Mouse (Mus musculus) spleen, postnatal 14 days (tissue): ENCODE results near the gene 1110051M20Rik.

Source experiments
- DNase-seq, 2 experiments: peaks; one replicate each; pipeline ENCODE4 v3.0.0; 2021 to 2022; ENCODE audit warnings: low spot score in 2 of 2

The 1110051M20Rik gene

GRCm38 (mm10) chr2:91302845-91303244, 141.7 kb downstream of the 1110051M20Rik start:
- no peak for DNase-seq

GRCm38 (mm10) chr2:91301836-91302235, 142.7 kb downstream of the 1110051M20Rik start:
- DNase-seq: no peak

GRCm38 (mm10) chr2:91300784-91301183, 143.7 kb downstream of the 1110051M20Rik start:
- DNase-seq: no peak

- no peak for DNase-seq
Observed at GRCm38 (mm10) chr2:91299156-91299555, 145.3 kb downstream of the 1110051M20Rik start.

- DNase-seq: no peak
Observed at GRCm38 (mm10) chr2:91295895-91296294, 148.6 kb downstream of the 1110051M20Rik start.

- DNase-seq: no peak
Observed at GRCm38 (mm10) chr2:91294226-91294625, 150.3 kb downstream of the 1110051M20Rik start.

GRCm38 (mm10) chr2:91291197-91292007, 153.1 kb downstream of the 1110051M20Rik start:
- DNase-seq: no peak

- DNase-seq: no peak
Observed at GRCm38 (mm10) chr2:91287563-91287962, 156.9 kb downstream of the 1110051M20Rik start.

GRCm38 (mm10) chr2:91285885-91286505, 158.5 kb downstream of the 1110051M20Rik start:
- peak in 1 of 2 experiments; percentile 56 for DNase-seq

- DNase-seq: no peak
Observed at GRCm38 (mm10) chr2:91284375-91285199, 159.9 kb downstream of the 1110051M20Rik start.

GRCm38 (mm10) chr2:91283972-91284371, 160.5 kb downstream of the 1110051M20Rik start:
- no peak for DNase-seq

GRCm38 (mm10) chr2:91281366-91281765, 163.1 kb downstream of the 1110051M20Rik start:
- no peak for DNase-seq

- no peak for DNase-seq
Observed at GRCm38 (mm10) chr2:91279372-91279755, 165.1 kb downstream of the 1110051M20Rik start.

- no peak for DNase-seq
Observed at GRCm38 (mm10) chr2:91278749-91279371, 165.6 kb downstream of the 1110051M20Rik start.

GRCm38 (mm10) chr2:91269687-91270133, 174.8 kb downstream of the 1110051M20Rik start:
- DNase-seq: no peak

GRCm38 (mm10) chr2:91268706-91269105, 175.8 kb downstream of the 1110051M20Rik start:
- no peak for DNase-seq

- DNase-seq: no peak
Observed at GRCm38 (mm10) chr2:91268042-91268441, 176.5 kb downstream of the 1110051M20Rik start.

- DNase-seq: peak; percentile 90 to 94
Observed at GRCm38 (mm10) chr2:91264711-91265681, 179.5 kb downstream of the 1110051M20Rik start, which contains the start of gene Arfgap2. Arfgap2 (plus strand) TSS chr2:91264974.

GRCm38 (mm10) chr2:91263692-91264660, 180.5 kb downstream of the 1110051M20Rik start:
- no peak for DNase-seq
